ENCODE assay signal across 8 mouse cellular contexts in genomic region chr6:128856250-128856649, GRCm38 (mm10). TPM values are rescaled to one million over a fixed set of nuclear protein-coding genes. Genes with fewer than 3 reads are reported as not detected.
A peak's percentile ranks its signal among the peaks of the same experiment; 100 is the strongest.
DNase-seq lines count a peak whose midpoint lies in the region; ATAC-seq and TF ChIP-seq lines count a peak whose summit lies in the region.

No protein-coding gene starts in this region.

- no peak overlapping the region for H3K27ac ChIP-seq in hindbrain, embryonic 13.5 days
- H3K27ac ChIP-seq in hindbrain, embryonic 10.5 days = no peak overlapping the region
- no peak overlapping the region for H3K27ac ChIP-seq in stomach, postnatal 0 days (replicated peaks)

- intact Hi-C loops in heart, postnatal 10 days (cut with DNase I) = no loop called here

- no peaks in the 10 kb centered on the region for H3K9me3 ChIP-seq in hindbrain, embryonic 13.5 days
- no peaks in the 10 kb centered on the region for H3K9me3 ChIP-seq in hindbrain, embryonic 10.5 days
- no peaks in the 10 kb centered on the region for H3K9me3 ChIP-seq in stomach, postnatal 0 days (ENCODE audit: control insufficient read depth, low read length)

- TF ChIP-seq CTCF in stomach, postnatal 0 days (IDR thresholded peaks at IDR 0.05; ENCODE audit: low read depth) = 0 out of 2 replicates have a peak, but pooled peaks have one; percentile 17

- ATAC-seq in hindbrain, embryonic 13.5 days (ENCODE audit: low FRiP score) = peak; percentile 52; the same call in 1 of the 2 replicates
- peak; percentile 87 for ATAC-seq in stomach, postnatal 0 days (ENCODE audit: low FRiP score, low TSS enrichment)

- H3K36me3 ChIP-seq in hindbrain, embryonic 13.5 days = no peaks in the 10 kb centered on the region
- no peaks in the 10 kb centered on the region for H3K36me3 ChIP-seq in hindbrain, embryonic 10.5 days
- H3K36me3 ChIP-seq in stomach, postnatal 0 days (ENCODE audit: control insufficient read depth, insufficient read depth, low read length) = no peaks in the 10 kb centered on the region

- H3K9ac ChIP-seq in hindbrain, embryonic 13.5 days = no peak overlapping the region
- H3K9ac ChIP-seq in stomach, postnatal 0 days (ENCODE audit: low read length) = no peak overlapping the region

- WGBS in hindbrain, embryonic 13.5 days = 59% methylated on average over 5 of the region's 5 CpGs
- 91% methylated on average over 5 of the region's 5 CpGs for WGBS in hindbrain, embryonic 10.5 days
- WGBS in stomach, postnatal 0 days = 24% methylated on average over 5 of the region's 5 CpGs

- no peak overlapping the region for H3K4me2 ChIP-seq in hindbrain, embryonic 13.5 days
- H3K4me2 ChIP-seq in stomach, postnatal 0 days (replicated peaks; ENCODE audit: low read depth) = no peak overlapping the region

- H3K4me3 ChIP-seq in hindbrain, embryonic 13.5 days = no peak overlapping the region
- no peak overlapping the region for H3K4me3 ChIP-seq in hindbrain, embryonic 10.5 days
- H3K4me3 ChIP-seq in stomach, postnatal 0 days (ENCODE audit: low read depth, low read length) = no peak overlapping the region

- H3K27me3 ChIP-seq in hindbrain, embryonic 13.5 days = no peaks in the 10 kb centered on the region
- H3K27me3 ChIP-seq in hindbrain, embryonic 10.5 days (ENCODE audit: insufficient read depth, poor library complexity, severe bottlenecking) = no peaks in the 10 kb centered on the region
- H3K27me3 ChIP-seq in stomach, postnatal 0 days (ENCODE audit: control insufficient read depth, insufficient read depth, low read length) = no peaks in the 10 kb centered on the region

- TF ChIP-seq EP300 in stomach, postnatal 0 days (optimal IDR thresholded peaks at IDR 0.05) = no peak

- no peaks in the 10 kb centered on the region for H3K4me1 ChIP-seq in hindbrain, embryonic 13.5 days (replicated peaks)
- peaks cover 4% of the 10 kb centered on the region; the same call in 1 of the 2 replicates for H3K4me1 ChIP-seq in hindbrain, embryonic 10.5 days (replicated peaks)
- H3K4me1 ChIP-seq in stomach, postnatal 0 days (replicated peaks; ENCODE audit: control insufficient read depth, insufficient read depth) = no peaks in the 10 kb centered on the region

- DNase-seq in hindbrain, embryonic 10.5 days (ENCODE audit: low spot score) = no peak
- DNase-seq in Muller cell, postnatal 12 days (ENCODE audit: inconsistent ontology term) = peak; percentile 71
- DNase-seq in cerebellum, postnatal 14 days = peak; percentile 77 to 83
- DNase-seq in heart, postnatal 10 days = peak; percentile 87 to 88
- peak; percentile 92 for DNase-seq in kidney, postnatal 14 days
- DNase-seq in lung, postnatal 14 days = peak; percentile 95
- peak; percentile 78 for DNase-seq in stomach, postnatal 0 days (ENCODE audit: low spot score)

RNA-seq across cellular contexts. Expression of gene Klrb1b, which starts 30.1 kb away (rescaled TPM):
- polyA plus RNA-seq in hindbrain, embryonic 13.5 days (2015; fragmentation: Nextera tagmentation; extraction: Ambion mirVana) = 0.08 TPM in 1 of 2 replicates, not detected in the other
- not detected in 2 replicates for polyA plus RNA-seq in hindbrain, embryonic 10.5 days (2016; fragmentation: Nextera tagmentation; extraction: Ambion mirVana)
- total RNA-seq in heart, postnatal 10 days (2021) = not detected
- polyA plus RNA-seq in stomach, postnatal 0 days (2015; fragmentation: Nextera tagmentation; extraction: Ambion mirVana) = 0.16 and 0.19 TPM in 2 replicates

RNA-seq across cellular contexts. Expression of gene Gm44511, which starts 30.1 kb away (rescaled TPM):
- not detected in 2 replicates for polyA plus RNA-seq in hindbrain, embryonic 13.5 days (2015; fragmentation: Nextera tagmentation; extraction: Ambion mirVana)
- polyA plus RNA-seq in hindbrain, embryonic 10.5 days (2016; fragmentation: Nextera tagmentation; extraction: Ambion mirVana) = not detected in 2 replicates
- total RNA-seq in heart, postnatal 10 days (2021) = not detected
- not detected in 2 replicates for polyA plus RNA-seq in stomach, postnatal 0 days (2015; fragmentation: Nextera tagmentation; extraction: Ambion mirVana)

RNA-seq across cellular contexts. Expression of gene Clec2i, which starts 31.1 kb away (rescaled TPM):
- not detected in 2 replicates for polyA plus RNA-seq in hindbrain, embryonic 13.5 days (2015; fragmentation: Nextera tagmentation; extraction: Ambion mirVana)
- not detected in 2 replicates for polyA plus RNA-seq in hindbrain, embryonic 10.5 days (2016; fragmentation: Nextera tagmentation; extraction: Ambion mirVana)
- under 1 TPM in 1 of 2 experiments, not detected in 1; 0.10 TPM for total RNA-seq in heart, postnatal 10 days (2021)
- 0.06 and 0.17 TPM in 2 replicates for polyA plus RNA-seq in stomach, postnatal 0 days (2015; fragmentation: Nextera tagmentation; extraction: Ambion mirVana)

RNA-seq across cellular contexts. Expression of gene BC035044, which starts 34.7 kb away (rescaled TPM):
- 0.34 and 0.57 TPM in 2 replicates for polyA plus RNA-seq in hindbrain, embryonic 13.5 days (2015; fragmentation: Nextera tagmentation; extraction: Ambion mirVana)
- 0.98 and 1.8 TPM in 2 replicates for polyA plus RNA-seq in hindbrain, embryonic 10.5 days (2016; fragmentation: Nextera tagmentation; extraction: Ambion mirVana)
- total RNA-seq in heart, postnatal 10 days (2021) = under 1 TPM; 0.42 to 0.65 TPM
- polyA plus RNA-seq in stomach, postnatal 0 days (2015; fragmentation: Nextera tagmentation; extraction: Ambion mirVana) = 0.59 and 0.68 TPM in 2 replicates
